Mouse (Mus musculus): ENCODE data around the gene Litaf.
"Not testable (repeated sequence)": the region's sequence is repeated elsewhere in the genome, so short reads cannot be mapped to it uniquely, and the experiment has no call there.

GRCm38 (mm10) chr16:10969944-10970343 lies 96.0 kb downstream of the Litaf start:
- peak; percentile 14 for TF ChIP-seq CTCF (IDR thresholded peaks at IDR 0.05; ENCODE audit: low read depth, low read length)
- not testable (repeated sequence) for TF ChIP-seq POLR2A (IDR thresholded peaks at IDR 0.05; ENCODE audit: insufficient read depth, low read length)
